Mouse (Mus musculus): Measurements from ENCODE around the gene Crcp.

Gene Crcp

DNA sequence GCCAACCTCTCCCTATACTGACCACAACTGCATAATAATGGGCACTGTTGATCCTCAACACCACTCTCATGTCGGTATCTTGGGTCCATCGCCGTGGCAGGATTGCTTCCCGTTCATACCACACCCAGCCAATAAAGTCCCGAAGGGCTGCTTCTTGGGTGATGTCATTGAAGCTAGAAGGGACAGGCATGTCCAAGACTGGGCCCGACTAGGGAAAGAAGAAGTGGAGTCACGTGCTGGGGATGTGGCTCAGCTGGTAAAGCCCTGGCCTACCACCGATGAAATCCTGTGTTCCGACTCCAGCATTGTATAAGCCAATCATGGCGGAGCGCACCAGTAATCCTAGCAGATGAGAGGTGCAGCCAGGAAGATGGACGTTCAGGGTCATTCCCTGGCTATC, 28.4 kb upstream of the Crcp start:
- peaks cover 33% of the 10 kb centered on the region for H3K27me3 ChIP-seq (ENCODE audit: insufficient read depth, low read length)
- H3K4me3 ChIP-seq (replicated peaks; ENCODE audit: low read length): no peak overlapping the region
- TF ChIP-seq NANOG (IDR thresholded peaks at IDR 0.05; ENCODE audit: borderline replicate concordance, low read length): no peak
- TF ChIP-seq CTCF (conservative IDR thresholded peaks at IDR 0.05; ENCODE audit: low read length): no peak
- no peak for TF ChIP-seq POU5F1 (IDR thresholded peaks at IDR 0.05; ENCODE audit: borderline replicate concordance, low read length)
- H3K9me3 ChIP-seq (ENCODE audit: low read length): no peaks in the 10 kb centered on the region
- peaks cover 50% of the 10 kb centered on the region for H3K4me1 ChIP-seq (replicated peaks; ENCODE audit: low read depth, low read length)
- peaks cover 12% of the 10 kb centered on the region for H3K36me3 ChIP-seq (ENCODE audit: insufficient read depth, low read length)

DNA sequence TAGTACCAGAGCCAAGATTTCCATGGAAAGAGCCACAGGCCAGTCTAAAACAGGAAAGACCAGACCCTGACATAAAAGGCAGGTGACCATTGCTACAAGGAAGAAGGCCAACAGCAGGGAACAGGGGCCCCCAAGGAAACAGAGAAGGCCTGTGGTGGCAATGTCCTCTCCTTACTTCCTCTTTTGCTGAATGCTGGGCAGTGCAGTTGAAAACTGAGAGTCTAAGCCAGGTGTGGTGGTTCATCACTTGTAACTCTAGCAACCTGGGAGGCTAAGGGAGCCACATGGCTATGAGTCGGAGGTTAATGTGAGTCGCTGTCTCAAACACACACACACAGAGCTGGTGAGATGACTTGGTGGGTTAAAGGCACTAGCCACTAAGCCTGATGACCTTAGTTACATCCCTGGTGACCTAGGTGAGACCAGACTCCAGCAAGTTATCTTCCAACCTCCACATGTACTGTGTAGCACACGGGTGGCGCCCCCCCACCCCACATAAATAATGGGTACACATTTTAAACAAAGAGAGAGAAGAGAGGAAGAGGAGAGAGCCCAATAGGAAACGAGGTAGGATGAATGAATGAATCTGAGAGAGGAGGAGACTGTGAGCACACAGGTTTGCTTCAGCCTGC, 27.6 kb upstream of the Crcp start:
- Histone ChIP-seq H3K36me3 (ENCODE audit: insufficient read depth, low read length) (peaks cover 11% of the 10 kb centered on the region), H3K9me3 (ENCODE audit: low read length) (no peaks in the 10 kb centered on the region), H3K4me3 (replicated peaks; ENCODE audit: low read length) (peak overlapping the region; percentile 84; the same call in 1 of the 2 replicates), H3K4me1 (replicated peaks; ENCODE audit: low read depth, low read length) (peaks cover 48% of the 10 kb centered on the region), H3K27me3 (ENCODE audit: insufficient read depth, low read length) (peaks cover 33% of the 10 kb centered on the region)
- TF ChIP-seq CTCF (conservative IDR thresholded peaks at IDR 0.05; ENCODE audit: low read length): no peak
- no peak for TF ChIP-seq POU5F1 (IDR thresholded peaks at IDR 0.05; ENCODE audit: borderline replicate concordance, low read length)
- no peak for TF ChIP-seq NANOG (IDR thresholded peaks at IDR 0.05; ENCODE audit: borderline replicate concordance, low read length)

DNA sequence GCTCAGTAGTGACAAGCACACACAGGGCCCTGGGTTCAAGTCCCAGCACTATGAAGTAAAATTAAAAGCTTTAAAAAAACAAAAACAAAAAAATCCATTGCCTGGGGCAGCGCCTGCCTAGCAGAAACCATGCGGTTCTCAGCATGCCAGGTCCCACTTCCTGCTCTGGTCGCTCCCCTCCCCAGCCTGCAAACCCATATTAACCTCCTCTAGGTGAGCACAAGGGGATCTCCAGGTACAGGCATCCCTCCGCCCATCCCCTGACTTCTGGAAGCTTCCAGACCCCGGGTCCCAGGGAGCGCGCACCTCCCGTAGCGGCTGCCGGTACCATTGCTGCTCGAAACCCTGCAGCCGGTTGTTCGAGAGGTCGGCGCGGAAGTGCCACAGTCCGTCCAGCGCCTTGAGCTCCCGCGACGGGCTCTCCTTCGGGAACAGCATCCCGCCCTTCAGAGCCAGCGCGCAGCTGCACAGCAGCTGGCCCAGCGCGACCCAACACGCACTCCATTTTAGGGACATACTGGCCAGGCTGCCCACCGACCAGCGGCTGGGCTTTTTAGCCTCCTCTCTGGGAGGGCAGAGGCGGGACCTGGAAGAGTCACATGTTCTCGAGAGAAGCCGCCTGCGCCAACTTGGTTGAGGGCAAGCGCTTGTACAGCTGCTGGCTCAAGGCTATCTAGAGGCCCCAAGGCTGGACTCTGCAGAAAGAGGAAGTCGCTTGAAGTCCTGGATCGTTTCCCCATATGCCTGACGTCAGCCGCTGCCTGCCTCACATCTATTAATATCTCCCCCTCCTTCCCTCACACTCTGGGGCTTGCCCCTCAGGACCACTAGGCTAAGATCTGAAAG, 26.6 kb upstream of the Crcp start, which contains the start of gene Gusb:
Gene Gusb (minus strand): TSS at position 749 of the 846 bp plus-strand sequence.
- H3K36me3 ChIP-seq (ENCODE audit: insufficient read depth, low read length): peaks cover 6% of the 10 kb centered on the region; the same call in 1 of the 2 replicates
- no peak for TF ChIP-seq NANOG (IDR thresholded peaks at IDR 0.05; ENCODE audit: borderline replicate concordance, low read length)
- no peak for TF ChIP-seq POU5F1 (IDR thresholded peaks at IDR 0.05; ENCODE audit: borderline replicate concordance, low read length)
- TF ChIP-seq CTCF (conservative IDR thresholded peaks at IDR 0.05; ENCODE audit: low read length): no peak
- H3K9me3 ChIP-seq (ENCODE audit: low read length): no peaks in the 10 kb centered on the region
- H3K4me1 ChIP-seq (replicated peaks; ENCODE audit: low read depth, low read length): peaks cover 45% of the 10 kb centered on the region
- peak within 1 kb of the TSS; percentile 84 for H3K4me3 ChIP-seq (replicated peaks; ENCODE audit: low read length)
- H3K27me3 ChIP-seq (ENCODE audit: insufficient read depth, low read length): peaks cover 29% of the 10 kb centered on the region

DNA sequence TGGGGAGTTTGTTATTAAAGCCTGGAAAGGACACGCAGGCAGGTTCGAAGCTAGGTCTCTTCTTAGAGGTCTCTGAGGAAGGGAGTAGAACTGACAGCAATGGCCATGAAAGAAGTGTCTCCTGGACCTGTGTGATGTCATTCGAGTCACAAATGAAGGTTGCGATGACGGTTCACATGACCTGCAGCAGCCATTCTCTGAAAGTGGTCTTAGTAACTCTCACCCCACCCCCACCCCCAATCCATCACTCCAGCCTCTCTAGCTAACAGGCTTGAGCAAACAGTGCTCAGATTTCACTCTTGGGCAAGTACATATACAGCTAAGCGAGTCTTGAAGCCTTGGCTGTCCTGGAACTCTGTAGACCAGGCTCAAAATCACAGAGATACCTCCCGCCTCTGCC, 25.9 kb upstream of the Crcp start:
- no peak for TF ChIP-seq CTCF (conservative IDR thresholded peaks at IDR 0.05; ENCODE audit: low read length)
- no peak for TF ChIP-seq NANOG (IDR thresholded peaks at IDR 0.05; ENCODE audit: borderline replicate concordance, low read length)
- TF ChIP-seq POU5F1 (IDR thresholded peaks at IDR 0.05; ENCODE audit: borderline replicate concordance, low read length): no peak
- peak overlapping the region; percentile 84; the same call in 1 of the 2 replicates for H3K4me3 ChIP-seq (replicated peaks; ENCODE audit: low read length)
- no peaks in the 10 kb centered on the region for H3K9me3 ChIP-seq (ENCODE audit: low read length)

DNA sequence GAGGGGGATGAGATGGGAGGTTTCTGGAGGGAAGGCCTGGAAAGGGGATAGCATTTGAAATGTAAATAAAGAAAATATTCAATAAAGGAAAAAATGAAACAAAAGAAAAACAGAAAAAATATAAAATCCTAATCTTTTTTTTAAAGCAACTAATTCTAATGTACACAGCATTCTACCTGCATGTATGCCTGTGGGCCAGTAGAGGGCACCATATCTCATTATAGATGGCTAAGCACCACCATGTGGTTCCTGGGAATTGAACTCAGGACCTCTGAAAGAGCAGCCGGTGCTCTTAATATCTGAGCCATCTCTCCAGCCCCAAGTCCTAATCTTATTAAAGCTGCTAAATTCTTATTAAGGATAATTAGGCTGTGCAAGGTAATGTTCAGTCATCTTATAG, 21.7 kb upstream of the Crcp start:
- TF ChIP-seq CTCF (conservative IDR thresholded peaks at IDR 0.05; ENCODE audit: low read length): peak; percentile 82
- no peak for TF ChIP-seq NANOG (IDR thresholded peaks at IDR 0.05; ENCODE audit: borderline replicate concordance, low read length)
- TF ChIP-seq POU5F1 (IDR thresholded peaks at IDR 0.05; ENCODE audit: borderline replicate concordance, low read length): no peak
- Histone ChIP-seq H3K9me3 (ENCODE audit: low read length) (no peaks in the 10 kb centered on the region; the same call in 1 of the 2 replicates), H3K27me3 (ENCODE audit: insufficient read depth, low read length) (peaks cover 18% of the 10 kb centered on the region), H3K4me3 (replicated peaks; ENCODE audit: low read length) (no peak overlapping the region), H3K4me1 (replicated peaks; ENCODE audit: low read depth, low read length) (peaks cover 31% of the 10 kb centered on the region), H3K36me3 (ENCODE audit: insufficient read depth, low read length) (peaks cover 4% of the 10 kb centered on the region)

More for the DNA sequence above, 25.9 kb upstream of the Crcp start:
- Histone ChIP-seq H3K4me1 (replicated peaks; ENCODE audit: low read depth, low read length) (peaks cover 38% of the 10 kb centered on the region), H3K27me3 (ENCODE audit: insufficient read depth, low read length) (peaks cover 25% of the 10 kb centered on the region), H3K36me3 (ENCODE audit: insufficient read depth, low read length) (peaks cover 6% of the 10 kb centered on the region; the same call in 1 of the 2 replicates)

DNA sequence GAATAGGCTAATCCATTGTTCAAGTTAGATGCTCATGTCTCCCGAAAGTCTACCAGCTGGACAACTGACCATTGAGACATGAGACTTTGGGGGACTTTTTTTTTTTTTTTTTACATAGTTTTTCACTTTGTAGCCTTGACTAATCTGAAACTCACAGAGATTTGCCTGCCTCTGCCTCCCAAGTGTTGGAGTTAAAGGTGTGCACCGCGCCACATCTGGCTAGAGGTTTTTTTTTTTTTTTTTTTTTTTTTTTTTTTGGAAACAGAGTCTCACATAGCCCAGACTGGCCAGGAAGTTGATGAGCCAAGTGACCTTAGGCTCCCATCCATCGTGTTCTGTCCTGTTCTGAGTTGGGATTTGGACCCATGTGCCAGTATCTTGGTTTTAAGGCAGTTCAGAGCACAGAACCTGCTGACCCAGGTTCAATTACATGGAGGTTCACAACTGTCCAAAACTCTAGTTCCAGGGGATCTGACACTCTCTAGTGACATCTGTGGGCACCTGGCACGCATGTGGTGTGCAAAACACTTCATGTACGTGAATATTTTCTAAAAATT, 21.0 kb upstream of the Crcp start:
- peaks cover 33% of the 10 kb centered on the region for H3K4me1 ChIP-seq (replicated peaks; ENCODE audit: low read depth, low read length)
- H3K36me3 ChIP-seq (ENCODE audit: insufficient read depth, low read length): peaks cover 12% of the 10 kb centered on the region
- TF ChIP-seq NANOG (IDR thresholded peaks at IDR 0.05; ENCODE audit: borderline replicate concordance, low read length) (no peak), CTCF (conservative IDR thresholded peaks at IDR 0.05; ENCODE audit: low read length) (no peak), POU5F1 (IDR thresholded peaks at IDR 0.05; ENCODE audit: borderline replicate concordance, low read length) (no peak)
- peaks cover 10% of the 10 kb centered on the region for H3K27me3 ChIP-seq (ENCODE audit: insufficient read depth, low read length)
- H3K4me3 ChIP-seq (replicated peaks; ENCODE audit: low read length): no peak overlapping the region
- H3K9me3 ChIP-seq (ENCODE audit: low read length): no peaks in the 10 kb centered on the region; the same call in 1 of the 2 replicates

DNA sequence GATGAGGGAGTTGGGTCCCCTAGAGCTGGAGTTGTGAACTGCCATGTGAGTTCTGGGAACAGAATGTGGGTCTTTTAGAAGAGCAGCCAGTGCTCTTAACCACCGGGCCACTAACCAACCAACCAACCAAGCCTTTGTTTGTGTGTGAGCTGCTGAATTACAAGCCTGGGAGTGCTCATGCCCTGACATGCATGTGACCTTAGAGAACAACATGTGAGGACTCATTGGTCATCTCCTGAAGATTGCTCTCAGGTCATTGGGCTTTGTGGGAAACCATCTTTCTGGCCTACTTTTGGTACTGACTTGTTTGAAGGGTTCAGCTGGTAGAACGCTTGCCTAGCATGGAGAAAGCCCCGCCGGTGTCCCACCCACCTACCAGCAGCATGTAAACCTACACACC, 19.3 kb upstream of the Crcp start:
- H3K36me3 ChIP-seq (ENCODE audit: insufficient read depth, low read length): peaks cover 26% of the 10 kb centered on the region
- no peaks in the 10 kb centered on the region; the same call in 1 of the 2 replicates for H3K9me3 ChIP-seq (ENCODE audit: low read length)
- no peak overlapping the region for H3K4me3 ChIP-seq (replicated peaks; ENCODE audit: low read length)
- no peaks in the 10 kb centered on the region for H3K27me3 ChIP-seq (ENCODE audit: insufficient read depth, low read length)
- peaks cover 28% of the 10 kb centered on the region for H3K4me1 ChIP-seq (replicated peaks; ENCODE audit: low read depth, low read length)
- TF ChIP-seq POU5F1 (IDR thresholded peaks at IDR 0.05; ENCODE audit: borderline replicate concordance, low read length): no peak
- no peak for TF ChIP-seq CTCF (conservative IDR thresholded peaks at IDR 0.05; ENCODE audit: low read length)
- no peak for TF ChIP-seq NANOG (IDR thresholded peaks at IDR 0.05; ENCODE audit: borderline replicate concordance, low read length)

DNA sequence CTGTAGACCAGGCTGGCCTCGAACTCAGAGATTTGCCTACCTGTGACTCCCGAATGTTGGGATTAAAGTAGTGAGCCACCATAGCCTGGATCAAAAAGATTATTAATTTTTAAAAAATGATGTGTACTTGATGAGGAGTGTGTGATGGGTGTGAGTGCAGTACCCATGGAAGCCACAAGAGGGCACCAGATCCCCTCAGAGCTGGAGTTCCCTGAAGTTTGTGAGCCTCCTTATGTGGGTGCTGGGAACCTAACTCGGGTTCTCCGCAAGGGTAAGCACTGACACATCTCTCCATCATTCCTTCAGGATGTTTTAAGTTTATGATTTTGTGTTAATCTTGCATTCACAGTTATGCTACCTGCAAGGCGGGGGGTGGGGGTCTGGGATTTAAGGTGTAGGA, 18.1 kb upstream of the Crcp start:
- Histone ChIP-seq H3K9me3 (ENCODE audit: low read length) (no peaks in the 10 kb centered on the region; the same call in 1 of the 2 replicates), H3K4me3 (replicated peaks; ENCODE audit: low read length) (no peak overlapping the region), H3K4me1 (replicated peaks; ENCODE audit: low read depth, low read length) (peaks cover 32% of the 10 kb centered on the region), H3K36me3 (ENCODE audit: insufficient read depth, low read length) (peaks cover 36% of the 10 kb centered on the region), H3K27me3 (ENCODE audit: insufficient read depth, low read length) (no peaks in the 10 kb centered on the region)
- no peak for TF ChIP-seq POU5F1 (IDR thresholded peaks at IDR 0.05; ENCODE audit: borderline replicate concordance, low read length)
- peak; percentile 98 for TF ChIP-seq CTCF (conservative IDR thresholded peaks at IDR 0.05; ENCODE audit: low read length)
